Mouse (Mus musculus) thymus, postnatal 14 days (tissue): ENCODE measurements around the gene Lcmt1.

ENCODE experiments used
- DNase-seq: peaks from one replicate; pipeline ENCODE4 v3.0.0; 2021

Lcmt1 gene

GRCm38 (mm10) chr7:123404198-123404597, 34.6 kb downstream of the Lcmt1 start:
- DNase-seq = no peak

- DNase-seq = no peak
Observed at GRCm38 (mm10) chr7:123405619-123406018, 36.0 kb downstream of the Lcmt1 start.

GRCm38 (mm10) chr7:123406988-123407387, 37.4 kb downstream of the Lcmt1 start:
- DNase-seq = no peak

GRCm38 (mm10) chr7:123410502-123410901, 40.9 kb downstream of the Lcmt1 start:
- DNase-seq = no peak

- no peak for DNase-seq
Observed at GRCm38 (mm10) chr7:123411109-123411508, 41.5 kb downstream of the Lcmt1 start.

GRCm38 (mm10) chr7:123412143-123412542, 42.6 kb downstream of the Lcmt1 start:
- DNase-seq = no peak

- no peak for DNase-seq
Observed at GRCm38 (mm10) chr7:123416803-123417202, 47.2 kb downstream of the Lcmt1 start.

GRCm38 (mm10) chr7:123417661-123418060, 48.1 kb downstream of the Lcmt1 start:
- DNase-seq = no peak

GRCm38 (mm10) chr7:123419984-123420383, 50.4 kb downstream of the Lcmt1 start:
- DNase-seq = no peak

- DNase-seq = no peak
Observed at GRCm38 (mm10) chr7:123421958-123422357, 52.4 kb downstream of the Lcmt1 start.

GRCm38 (mm10) chr7:123424281-123424680, 54.7 kb downstream of the Lcmt1 start:
- no peak for DNase-seq

GRCm38 (mm10) chr7:123425134-123425757, 55.7 kb downstream of the Lcmt1 start:
- no peak for DNase-seq

- no peak for DNase-seq
Observed at GRCm38 (mm10) chr7:123429624-123430410, 60.2 kb downstream of the Lcmt1 start.

- no peak for DNase-seq
Observed at GRCm38 (mm10) chr7:123430411-123430705, 60.8 kb downstream of the Lcmt1 start.

- no peak for DNase-seq
Observed at GRCm38 (mm10) chr7:123431206-123431605, 61.6 kb downstream of the Lcmt1 start.

- no peak for DNase-seq
Observed at GRCm38 (mm10) chr7:123442079-123442478, 72.5 kb downstream of the Lcmt1 start.

GRCm38 (mm10) chr7:123448794-123449193, 79.2 kb downstream of the Lcmt1 start:
- no peak for DNase-seq

GRCm38 (mm10) chr7:123449676-123450075, 80.1 kb downstream of the Lcmt1 start:
- no peak for DNase-seq

- DNase-seq = no peak
Observed at GRCm38 (mm10) chr7:123450515-123450914, 80.9 kb downstream of the Lcmt1 start.

GRCm38 (mm10) chr7:123452551-123452950, 83.0 kb downstream of the Lcmt1 start:
- DNase-seq = no peak

- DNase-seq = no peak
Observed at GRCm38 (mm10) chr7:123453066-123453465, 83.5 kb downstream of the Lcmt1 start.

- no peak for DNase-seq
Observed at GRCm38 (mm10) chr7:123455088-123455487, 85.5 kb downstream of the Lcmt1 start.

GRCm38 (mm10) chr7:123458309-123458708, 88.7 kb downstream of the Lcmt1 start:
- DNase-seq = no peak

GRCm38 (mm10) chr7:123459247-123459646, 89.7 kb downstream of the Lcmt1 start:
- DNase-seq = no peak

GRCm38 (mm10) chr7:123461316-123461715, 91.7 kb downstream of the Lcmt1 start:
- no peak for DNase-seq
